Mouse (Mus musculus) kidney, embryonic 14.5 days (tissue): Measurements from ENCODE around the gene Dhx58. TPM values are rescaled to one million over a fixed set of nuclear protein-coding genes. Genes with fewer than 3 reads are reported as not detected.
A peak's percentile ranks its signal among the peaks of the same experiment; 100 is the strongest.

Experiments
- ATAC-seq: fragments of 200-750 bp; cut with Nextera tagmentation; 2 replicates; pipeline ENCODE4 v1.8.0; 2017; ENCODE audit warnings: moderate number of reproducible peaks, mild to moderate bottlenecking, moderate TSS enrichment, moderate library complexity; ENCODE audit not compliant: low FRiP score, low TSS enrichment
- H3K27ac ChIP-seq: fragments of 300-500 bp; sonication (generic); 2 replicates; pipeline ENCODE4 v1.5.1; 2014; ENCODE audit warnings: low read depth, mild to moderate bottlenecking, low read length, moderate library complexity, mixed read lengths
- H3K27me3 ChIP-seq: fragments of 300-500 bp; sonication (generic); 2 replicates; pipeline ENCODE4 v1.6.1; 2014; ENCODE audit warnings: mild to moderate bottlenecking, low read length; ENCODE audit not compliant: control insufficient read depth, insufficient read depth
- H3K36me3 ChIP-seq: fragments of 300-500 bp; sonication (generic); 2 replicates; pipeline ENCODE4 v1.6.1; 2014; ENCODE audit warnings: low read length, mixed read lengths; ENCODE audit not compliant: control insufficient read depth, insufficient read depth
- H3K4me1 ChIP-seq: fragments of 300-500 bp; sonication (generic); 2 replicates; pipeline ENCODE4 v1.6.1; 2014; ENCODE audit warnings: low read length, mixed read lengths; ENCODE audit not compliant: control insufficient read depth, insufficient read depth
- H3K4me2 ChIP-seq: fragments of 300-500 bp; sonication (generic); replicated peaks from 2 replicates; pipeline ENCODE4 v1.6.1; 2014; ENCODE audit warnings: low read depth, mild to moderate bottlenecking, low read length
- H3K4me3 ChIP-seq: fragments of 300-500 bp; sonication (generic); 2 replicates; pipeline ENCODE4 v1.5.1; 2014; ENCODE audit warnings: mild to moderate bottlenecking, low read length
- H3K9ac ChIP-seq: fragments of 300-500 bp; sonication (generic); 2 replicates; pipeline ENCODE4 v1.6.1; 2014; ENCODE audit warnings: low read depth, mild to moderate bottlenecking, low read length, moderate library complexity
- H3K9me3 ChIP-seq: fragments of 300-500 bp; sonication (generic); 2 replicates; pipeline ENCODE4 v1.6.1; 2016; ENCODE audit warnings: low read length; ENCODE audit not compliant: control insufficient read depth
- WGBS: fragments of 180-500 bp; shearing (Covaris S2); extraction: QIAGEN DNeasy Blood & Tissue Kit; methylation state at CpG from one replicate; pipeline ENCODE4 v1.1.7; 2014; 5-methylcytosine and 5-hydroxymethylcytosine counted together
- polyA plus RNA-seq: library from polyadenylated mRNA; unstranded; fragments of >200 nt; fragmentation: Nextera tagmentation; extraction: Ambion mirVana; gene quantifications from 2 replicates; pipeline ENCODE4 v1.2.1, GENCODE M21; 2014

Dhx58 gene
- polyA plus RNA-seq, 1 experiment from 2014 or later = 3.2 TPM

- Histone ChIP-seq H3K27ac (no peak overlapping the region), H3K4me2 (no peak overlapping the region), H3K36me3 (no peaks in the 10 kb centered on the region), H3K4me3 (no peak overlapping the region), H3K4me1 (no peaks in the 10 kb centered on the region), H3K9ac (no peak overlapping the region), H3K9me3 (no peaks in the 10 kb centered on the region), H3K27me3 (peaks cover 16% of the 10 kb centered on the region)
- WGBS = 19% methylated on average over 3 of the region's 3 CpGs
- ATAC-seq = peak; percentile 53; the same call in 1 of the 2 replicates
These were observed 52.3 kb downstream of the Dhx58 start for GRCm38 (mm10) chr11:100651748-100652147.

GRCm38 (mm10) chr11:100651205-100651604 lies 52.9 kb downstream of the Dhx58 start:
- no peak overlapping the region for H3K9ac ChIP-seq
- no peak overlapping the region for H3K4me3 ChIP-seq
- WGBS = 18% methylated on average over 8 of the region's 8 CpGs
- no peaks in the 10 kb centered on the region for H3K4me1 ChIP-seq
- no peaks in the 10 kb centered on the region for H3K36me3 ChIP-seq
- ATAC-seq = no peak
- H3K4me2 ChIP-seq = no peak overlapping the region
- H3K27ac ChIP-seq = no peak overlapping the region
- H3K27me3 ChIP-seq = peaks cover 16% of the 10 kb centered on the region
- H3K9me3 ChIP-seq = no peaks in the 10 kb centered on the region

GRCm38 (mm10) chr11:100648405-100648804 lies 55.7 kb downstream of the Dhx58 start:
- no peak overlapping the region for H3K27ac ChIP-seq
- no peaks in the 10 kb centered on the region for H3K4me1 ChIP-seq
- H3K4me2 ChIP-seq = no peak overlapping the region
- no peak for ATAC-seq
- WGBS = 84% methylated on average over 8 of the region's 8 CpGs
- no peaks in the 10 kb centered on the region for H3K36me3 ChIP-seq
- no peak overlapping the region for H3K9ac ChIP-seq
- H3K4me3 ChIP-seq = no peak overlapping the region
- H3K9me3 ChIP-seq = no peaks in the 10 kb centered on the region
- peaks cover 16% of the 10 kb centered on the region for H3K27me3 ChIP-seq

DNA sequence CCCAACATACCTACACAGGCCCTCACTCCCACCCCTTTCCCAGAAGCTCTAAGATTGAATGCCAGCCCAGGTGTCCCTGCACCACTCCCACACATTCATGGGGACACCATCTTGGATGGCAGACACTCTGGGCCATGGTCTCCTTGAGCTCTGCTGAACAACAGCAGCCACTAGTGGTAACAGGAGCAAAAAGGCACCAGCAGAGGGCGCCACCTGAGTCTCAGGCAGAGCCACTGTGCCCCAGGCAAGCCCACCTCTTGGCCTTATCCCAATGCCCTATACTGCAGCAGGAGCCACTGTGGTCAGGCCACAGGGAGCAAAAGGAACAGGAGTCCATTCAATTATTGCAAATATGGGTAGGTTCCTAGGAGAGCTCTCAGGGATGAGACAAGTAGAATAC lies 57.8 kb downstream of the Dhx58 start:
- WGBS = 8% methylated on average over 1 of the region's 1 CpGs
- Histone ChIP-seq H3K27ac (no peak overlapping the region), H3K4me2 (no peak overlapping the region), H3K4me3 (no peak overlapping the region), H3K27me3 (peaks cover 15% of the 10 kb centered on the region), H3K4me1 (no peaks in the 10 kb centered on the region), H3K9me3 (no peaks in the 10 kb centered on the region), H3K36me3 (no peaks in the 10 kb centered on the region), H3K9ac (no peak overlapping the region)
- ATAC-seq = no peak

Other genes starting within 250 kb of the Dhx58 start
- 8.5 and 12.3 TPM in 2 replicates for gene Klhl11, start 231.5 kb downstream of the Dhx58 start, polyA plus RNA-seq
- gene Acly, start 176.3 kb downstream of the Dhx58 start, polyA plus RNA-seq = 70.1 and 158 TPM in 2 replicates
- 0.58 and 0.77 TPM in 2 replicates for gene Ttc25, start 158.7 kb downstream of the Dhx58 start, polyA plus RNA-seq
- gene Cnp, start 129.4 kb downstream of the Dhx58 start, polyA plus RNA-seq = 17.0 and 25.0 TPM in 2 replicates
- gene Nkiras2, start 85.0 kb downstream of the Dhx58 start, polyA plus RNA-seq = 63.6 and 67.6 TPM in 2 replicates
- 86.2 and 126 TPM in 2 replicates for gene Dnajc7, start 84.1 kb downstream of the Dhx58 start, polyA plus RNA-seq
- gene Zfp385c, start 11.8 kb downstream of the Dhx58 start, polyA plus RNA-seq = 0.40 and 0.50 TPM in 2 replicates
- gene Kat2a, start 8.2 kb upstream of the Dhx58 start, polyA plus RNA-seq = 44.3 and 74.5 TPM in 2 replicates
- 0.47 TPM in 1 of 2 replicates, not detected in the other for gene Hspb9, start 9.6 kb upstream of the Dhx58 start, polyA plus RNA-seq
- 46.8 and 92.8 TPM in 2 replicates for gene Rab5c, start 33.9 kb upstream of the Dhx58 start, polyA plus RNA-seq
- 0.07 TPM in 1 of 2 replicates, not detected in the other for gene Kcnh4, start 55.7 kb upstream of the Dhx58 start, polyA plus RNA-seq
- not detected in 2 replicates for gene Hcrt, start 58.7 kb upstream of the Dhx58 start, polyA plus RNA-seq
- gene Ghdc, start 66.7 kb upstream of the Dhx58 start, polyA plus RNA-seq = 3.6 and 4.5 TPM in 2 replicates
- gene Stat5b, start 146.5 kb upstream of the Dhx58 start, polyA plus RNA-seq = 12.7 and 19.8 TPM in 2 replicates
- 2.0 and 3.0 TPM in 2 replicates for gene Stat5a, start 155.1 kb upstream of the Dhx58 start, polyA plus RNA-seq
- 25.3 and 40.0 TPM in 2 replicates for gene Stat3, start 235.3 kb upstream of the Dhx58 start, polyA plus RNA-seq